Mouse (Mus musculus): ENCODE measurements around the gene Cyth1. TPM values are rescaled to one million over a fixed set of nuclear protein-coding genes. Genes with fewer than 3 reads are reported as not detected.

Cyth1 gene
- polyA plus RNA-seq, 1 experiment, result 19.6 TPM

DNA sequence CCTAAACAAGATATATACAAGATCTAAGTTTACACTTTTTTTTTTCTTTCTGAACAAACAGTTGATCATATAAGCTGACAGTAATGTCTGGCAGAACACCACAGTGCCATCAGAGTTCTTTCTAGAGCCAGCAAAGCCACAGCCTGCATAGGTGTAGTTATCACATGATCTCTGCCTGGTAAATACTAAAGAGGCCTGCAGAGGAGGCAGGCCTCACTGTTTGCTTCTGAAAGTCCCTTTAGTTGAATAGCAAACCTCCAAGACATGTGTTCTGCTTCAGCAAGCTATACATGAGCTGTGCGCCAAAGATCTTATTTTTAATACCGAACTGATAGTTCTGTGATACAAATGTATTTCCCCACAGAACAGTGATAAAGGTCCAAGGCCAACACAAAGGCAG is 3.3 kb downstream of the Cyth1 start:
- no peak overlapping the region for H3K4me3 ChIP-seq (ENCODE audit: low read depth, low read length)
- 85% methylated on average over 2 of the region's 2 CpGs for WGBS
- H3K4me1 ChIP-seq (ENCODE audit: control insufficient read depth, insufficient read depth, insufficient read length, low read length), result peaks cover 21% of the 10 kb centered on the region
- TF ChIP-seq CTCF (IDR thresholded peaks at IDR 0.05; ENCODE audit: extremely low read depth, insufficient read length, insufficient replicate concordance, low read depth, low read length) (no peak), POLR2A (IDR thresholded peaks at IDR 0.05; ENCODE audit: low read depth, low read length) (no peak)
- no peak overlapping the region for H3K27ac ChIP-seq (ENCODE audit: insufficient read depth, low read depth, low read length)
- H3K36me3 ChIP-seq (ENCODE audit: control insufficient read depth, insufficient read depth, low read length), result no peaks in the 10 kb centered on the region
- H3K27me3 ChIP-seq (ENCODE audit: control insufficient read depth, insufficient read depth, low read length), result no peaks in the 10 kb centered on the region

DNA sequence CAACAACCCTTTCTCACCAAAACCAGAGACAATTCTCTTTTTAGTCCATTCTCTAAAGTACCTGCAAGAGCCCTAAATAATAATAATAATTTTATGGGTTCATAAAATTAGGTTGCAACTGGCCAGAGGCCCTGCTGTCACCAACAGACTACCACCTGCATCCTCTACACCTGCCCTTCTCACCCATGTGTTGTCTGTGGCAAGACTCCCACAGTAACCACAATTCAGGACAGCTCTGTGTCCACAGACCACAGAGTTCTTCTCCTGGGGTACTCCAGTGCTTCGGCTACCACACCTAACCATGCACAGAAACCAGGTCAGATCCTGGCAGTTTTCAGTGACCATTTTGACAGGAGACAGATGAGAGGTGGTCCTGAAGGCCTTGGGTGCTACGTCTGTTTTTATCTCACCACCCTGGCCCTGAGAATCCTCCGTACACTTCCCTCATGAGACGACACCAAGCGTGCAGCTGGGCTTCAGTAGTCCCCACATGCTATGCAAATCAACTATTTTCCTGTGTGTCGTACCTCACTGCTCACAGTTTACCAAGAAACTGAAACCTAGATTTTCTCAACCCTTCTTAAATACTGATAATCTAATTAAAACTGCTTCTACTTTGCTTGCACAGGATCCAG is 4.6 kb downstream of the Cyth1 start:
- no peaks in the 10 kb centered on the region for H3K36me3 ChIP-seq (ENCODE audit: control insufficient read depth, insufficient read depth, low read length)
- TF ChIP-seq POLR2A (IDR thresholded peaks at IDR 0.05; ENCODE audit: low read depth, low read length) (no peak), CTCF (IDR thresholded peaks at IDR 0.05; ENCODE audit: extremely low read depth, insufficient read length, insufficient replicate concordance, low read depth, low read length) (no peak)
- H3K4me3 ChIP-seq (ENCODE audit: low read depth, low read length), result no peak overlapping the region
- no peaks in the 10 kb centered on the region for H3K27me3 ChIP-seq (ENCODE audit: control insufficient read depth, insufficient read depth, low read length)
- peaks cover 23% of the 10 kb centered on the region for H3K4me1 ChIP-seq (ENCODE audit: control insufficient read depth, insufficient read depth, insufficient read length, low read length)
- H3K27ac ChIP-seq (ENCODE audit: insufficient read depth, low read depth, low read length), result peak overlapping the region; percentile 35; the same call in 1 of the 2 replicates
- 85% methylated on average over 6 of the region's 6 CpGs for WGBS

DNA sequence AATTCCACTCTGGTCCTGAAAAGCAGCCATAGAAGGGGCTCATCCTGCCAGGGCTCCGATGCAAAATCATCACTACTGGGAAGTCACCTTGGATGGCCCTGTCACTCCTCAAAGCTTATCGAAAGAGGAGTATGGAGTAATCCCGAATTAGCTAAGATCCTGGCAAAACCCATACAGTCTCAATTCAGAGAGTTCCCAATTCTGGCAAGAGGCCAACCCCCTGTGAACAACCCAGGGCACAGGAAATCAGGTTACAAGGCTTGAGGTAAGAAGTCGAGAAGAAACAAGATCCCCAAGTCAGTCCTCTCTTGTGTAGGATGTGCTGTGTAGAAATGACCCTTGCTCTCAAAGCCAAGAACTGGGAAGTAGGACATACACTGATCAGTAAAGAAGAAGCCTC is 5.9 kb downstream of the Cyth1 start:
- Histone ChIP-seq H3K4me3 (ENCODE audit: low read depth, low read length) (no peak overlapping the region), H3K4me1 (ENCODE audit: control insufficient read depth, insufficient read depth, insufficient read length, low read length) (peaks cover 23% of the 10 kb centered on the region), H3K36me3 (ENCODE audit: control insufficient read depth, insufficient read depth, low read length) (no peaks in the 10 kb centered on the region), H3K27me3 (ENCODE audit: control insufficient read depth, insufficient read depth, low read length) (no peaks in the 10 kb centered on the region), H3K27ac (ENCODE audit: insufficient read depth, low read depth, low read length) (no peak overlapping the region)
- TF ChIP-seq POLR2A (IDR thresholded peaks at IDR 0.05; ENCODE audit: low read depth, low read length) (no peak), CTCF (IDR thresholded peaks at IDR 0.05; ENCODE audit: extremely low read depth, insufficient read length, insufficient replicate concordance, low read depth, low read length) (no peak)
- WGBS, result 56% methylated on average over 4 of the region's 4 CpGs

DNA sequence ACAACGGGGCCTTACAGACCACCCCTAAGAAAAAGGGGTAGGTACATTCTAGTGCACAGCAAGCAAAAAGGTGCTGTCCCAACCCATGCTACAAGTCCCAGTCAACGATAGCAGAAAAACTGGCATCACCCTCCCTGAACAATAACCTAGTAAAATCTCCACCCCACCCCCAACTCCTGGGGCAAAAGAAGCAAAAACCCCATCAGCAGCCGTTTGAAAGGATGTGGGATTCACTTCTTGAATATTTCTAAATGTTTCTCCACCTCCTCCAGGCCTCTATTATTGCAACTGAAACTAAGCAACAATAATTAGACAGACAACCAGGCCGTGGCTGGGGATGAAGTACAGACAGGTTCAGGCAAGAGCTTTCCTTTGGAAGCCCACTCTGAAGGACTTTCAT is 8.0 kb downstream of the Cyth1 start:
- Histone ChIP-seq H3K4me1 (ENCODE audit: control insufficient read depth, insufficient read depth, insufficient read length, low read length) (peaks cover 22% of the 10 kb centered on the region), H3K4me3 (ENCODE audit: low read depth, low read length) (no peak overlapping the region), H3K27ac (ENCODE audit: insufficient read depth, low read depth, low read length) (no peak overlapping the region), H3K27me3 (ENCODE audit: control insufficient read depth, insufficient read depth, low read length) (no peaks in the 10 kb centered on the region), H3K36me3 (ENCODE audit: control insufficient read depth, insufficient read depth, low read length) (no peaks in the 10 kb centered on the region)
- TF ChIP-seq CTCF (IDR thresholded peaks at IDR 0.05; ENCODE audit: extremely low read depth, insufficient read length, insufficient replicate concordance, low read depth, low read length), result no peak
- no peak for TF ChIP-seq POLR2A (IDR thresholded peaks at IDR 0.05; ENCODE audit: low read depth, low read length)
- WGBS, result 53% methylated on average over 4 of the region's 4 CpGs

DNA sequence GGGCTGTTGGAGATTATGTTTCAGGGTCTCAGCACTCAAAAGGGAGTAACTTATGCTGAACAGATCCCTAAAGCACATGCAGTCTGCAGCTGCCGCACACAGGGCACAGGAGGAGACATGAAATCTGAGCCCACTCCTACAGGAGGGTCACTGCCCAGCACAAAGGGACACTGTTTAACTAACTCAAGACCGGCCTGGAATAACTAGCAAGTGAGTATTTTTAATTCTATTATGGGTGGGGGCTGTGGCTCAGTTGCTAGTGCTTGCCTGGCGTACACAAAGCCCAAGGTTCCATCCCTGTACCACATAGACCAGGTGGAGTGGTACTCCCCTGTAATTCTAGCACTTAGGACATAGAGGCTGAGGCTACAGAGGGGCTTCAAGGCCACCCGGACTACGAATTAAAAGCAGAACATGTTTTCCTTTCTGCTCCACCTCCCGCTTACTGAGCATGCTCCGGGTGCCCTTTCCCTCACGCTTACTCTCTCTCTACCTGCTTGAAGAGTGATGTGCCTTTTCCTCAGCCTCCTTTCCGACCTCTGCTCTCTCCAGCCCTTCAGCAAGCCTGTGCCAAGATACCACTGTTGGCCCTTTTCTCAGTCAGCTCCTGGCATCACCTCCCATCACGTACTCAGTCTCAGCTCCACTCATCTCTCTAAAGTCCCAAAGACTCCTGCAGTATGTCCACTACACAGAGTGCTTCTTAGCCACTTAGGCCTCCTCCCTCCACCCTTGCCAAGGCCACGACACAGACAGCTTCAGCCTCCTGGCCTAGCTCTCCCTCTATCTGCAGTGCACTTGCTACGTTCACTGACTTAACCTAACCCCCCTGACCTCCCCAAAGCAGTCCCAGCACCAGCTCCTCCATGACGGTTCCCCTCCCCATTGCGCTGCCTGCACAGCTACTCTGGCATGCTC is 8.9 kb downstream of the Cyth1 start:
- no peak overlapping the region for H3K27ac ChIP-seq (ENCODE audit: insufficient read depth, low read depth, low read length)
- peaks cover 26% of the 10 kb centered on the region for H3K4me1 ChIP-seq (ENCODE audit: control insufficient read depth, insufficient read depth, insufficient read length, low read length)
- WGBS, result 76% methylated on average over 14 of the region's 14 CpGs

DNA sequence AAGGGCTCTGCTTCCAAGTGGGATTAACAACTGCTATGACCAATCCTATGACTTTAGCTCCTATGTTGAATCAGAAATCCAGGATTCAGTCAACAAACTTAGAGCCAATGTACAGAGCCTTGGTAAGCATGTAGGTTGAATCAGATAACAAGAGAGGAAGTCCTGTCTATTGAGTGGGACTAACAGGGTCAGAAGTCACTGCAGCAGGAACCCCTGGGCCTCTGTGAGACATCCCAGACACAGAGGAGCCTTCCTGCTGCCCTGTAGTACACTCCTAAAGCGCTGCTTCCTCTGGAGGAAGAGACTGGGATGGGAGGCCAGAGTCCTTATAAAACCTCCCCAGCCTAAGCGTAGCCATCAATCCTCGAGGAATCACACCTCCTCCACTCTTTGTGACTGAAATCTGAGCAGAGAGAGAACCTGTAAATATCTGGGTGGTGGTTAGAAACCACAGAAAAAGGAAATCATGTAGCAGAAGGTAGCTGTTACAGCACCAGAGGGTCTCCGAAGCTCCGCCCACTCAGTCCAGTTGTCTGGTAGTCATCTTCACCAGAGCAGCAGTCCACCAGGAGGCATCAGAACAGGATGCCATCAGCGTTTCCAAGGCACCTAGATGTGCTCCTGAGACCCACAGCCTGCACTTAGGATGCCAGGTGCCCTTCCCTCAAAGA is 11.7 kb downstream of the Cyth1 start:
- H3K4me1 ChIP-seq (ENCODE audit: control insufficient read depth, insufficient read depth, insufficient read length, low read length), result peaks cover 25% of the 10 kb centered on the region
- H3K27me3 ChIP-seq (ENCODE audit: control insufficient read depth, insufficient read depth, low read length), result no peaks in the 10 kb centered on the region
- TF ChIP-seq POLR2A (IDR thresholded peaks at IDR 0.05; ENCODE audit: low read depth, low read length) (no peak), CTCF (IDR thresholded peaks at IDR 0.05; ENCODE audit: extremely low read depth, insufficient read length, insufficient replicate concordance, low read depth, low read length) (no peak)
- H3K4me3 ChIP-seq (ENCODE audit: low read depth, low read length), result no peak overlapping the region
- no peaks in the 10 kb centered on the region for H3K36me3 ChIP-seq (ENCODE audit: control insufficient read depth, insufficient read depth, low read length)
- peak overlapping the region; percentile 4; the same call in 1 of the 2 replicates for H3K27ac ChIP-seq (ENCODE audit: insufficient read depth, low read depth, low read length)
- WGBS, result 61% methylated on average over 6 of the region's 6 CpGs

More for the DNA sequence above, 8.9 kb downstream of the Cyth1 start:
- Histone ChIP-seq H3K4me3 (ENCODE audit: low read depth, low read length) (no peak overlapping the region), H3K36me3 (ENCODE audit: control insufficient read depth, insufficient read depth, low read length) (no peaks in the 10 kb centered on the region), H3K27me3 (ENCODE audit: control insufficient read depth, insufficient read depth, low read length) (no peaks in the 10 kb centered on the region)
- no peak for TF ChIP-seq CTCF (IDR thresholded peaks at IDR 0.05; ENCODE audit: extremely low read depth, insufficient read length, insufficient replicate concordance, low read depth, low read length)
- TF ChIP-seq POLR2A (IDR thresholded peaks at IDR 0.05; ENCODE audit: low read depth, low read length), result no peak
